Mouse (Mus musculus): ENCODE measurements around the gene Pi16.

DNA sequence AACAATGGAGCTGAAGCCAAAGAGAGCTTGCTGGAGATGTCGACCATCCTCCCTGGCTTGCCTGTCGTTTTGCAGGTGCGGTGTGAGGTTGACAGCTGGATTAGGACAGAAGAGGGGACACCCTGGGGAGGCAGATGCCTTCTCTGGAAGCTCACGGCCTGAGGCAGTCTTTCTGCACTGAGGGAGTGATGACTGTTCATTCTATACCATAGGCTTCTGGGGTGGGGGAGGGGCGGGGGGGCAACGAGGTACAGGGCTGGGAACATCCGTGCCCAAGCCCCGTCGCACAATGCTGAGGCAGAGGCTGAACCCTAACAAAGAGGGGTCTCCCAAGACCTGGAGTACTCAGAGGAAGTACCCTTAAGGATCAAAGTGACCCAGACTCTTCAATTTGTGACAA, 39.4 kb downstream of the Pi16 start:
- TF ChIP-seq POLR2A (IDR thresholded peaks at IDR 0.05; ENCODE audit: low read depth, low read length) (no peak), CTCF (IDR thresholded peaks at IDR 0.05; ENCODE audit: borderline replicate concordance, insufficient read depth, low read length) (no peak)

Data from embryonic fibroblast, embryonic 13.5 days (primary cell).